Mouse (Mus musculus) spleen, adult 2 months (tissue): ENCODE data around the gene Plekhh2. TPM values are rescaled to one million over a fixed set of nuclear protein-coding genes. Genes with fewer than 3 reads are reported as not detected.

Experiments
- DNase-seq, 2 experiments: peaks; one replicate each; pipeline versions ENCODE4 v3.0.0 to v3.0.0-alpha.2; 2012 to 2021; ENCODE audit warnings: low spot score in 2 of 2, low read depth in 1 of 2
- H3K27ac ChIP-seq: fragments of 200-500 bp; 2 replicates; pipeline ENCODE4 v1.5.1; 2012; ENCODE audit warnings: low read length, inconsistent platforms; ENCODE audit not compliant: insufficient read depth
- H3K27me3 ChIP-seq: fragments of 200-500 bp; 2 replicates; pipeline ENCODE4 v1.6.1; 2012; ENCODE audit warnings: mild to moderate bottlenecking, moderate library complexity, low read length, inconsistent platforms; ENCODE audit not compliant: control insufficient read depth, insufficient read depth
- H3K36me3 ChIP-seq: fragments of 200-500 bp; 2 replicates; pipeline ENCODE4 v1.6.1; 2012; ENCODE audit warnings: mild to moderate bottlenecking, low read length, inconsistent platforms; ENCODE audit not compliant: control insufficient read depth, insufficient read depth
- H3K4me1 ChIP-seq: fragments of 200-500 bp; 2 replicates; pipeline ENCODE4 v1.6.1; 2011; ENCODE audit warnings: inconsistent platforms; ENCODE audit not compliant: control insufficient read depth, insufficient read depth, insufficient read length
- H3K4me3 ChIP-seq: fragments of 200-500 bp; 2 replicates; pipeline ENCODE4 v1.5.1; 2011; ENCODE audit warnings: mild to moderate bottlenecking, inconsistent platforms; ENCODE audit not compliant: insufficient read depth, insufficient read length; ENCODE audit errors: extremely low read depth
- CTCF ChIP-seq: fragments of 200-500 bp; IDR thresholded peaks from 2 replicates; pipeline ENCODE4 v1.5.1; 2011; ENCODE audit warnings: mild to moderate bottlenecking, inconsistent platforms; ENCODE audit not compliant: insufficient read depth, insufficient read length, insufficient replicate concordance; ENCODE audit errors: extremely low read depth
- POLR2A ChIP-seq: fragments of 200-500 bp; IDR thresholded peaks from 2 replicates; pipeline ENCODE4 v1.6.1; 2011; ENCODE audit warnings: low read depth, low read length, inconsistent platforms
- WGBS: fragments of 180-500 bp; shearing (Covaris S2); methylation state at CpG from one replicate; pipeline ENCODE4 v1.1.7; 2018; 5-methylcytosine and 5-hydroxymethylcytosine counted together
- polyA plus RNA-seq: library from polyadenylated mRNA; depleted of rRNA; stranded (reverse); fragments of >200 nt; gene quantifications from 2 replicates; pipeline ENCODE4 v1.2.3, GENCODE M21; 2012

The Plekhh2 gene
- polyA plus RNA-seq, 1 experiment, result 1.6 TPM

DNA sequence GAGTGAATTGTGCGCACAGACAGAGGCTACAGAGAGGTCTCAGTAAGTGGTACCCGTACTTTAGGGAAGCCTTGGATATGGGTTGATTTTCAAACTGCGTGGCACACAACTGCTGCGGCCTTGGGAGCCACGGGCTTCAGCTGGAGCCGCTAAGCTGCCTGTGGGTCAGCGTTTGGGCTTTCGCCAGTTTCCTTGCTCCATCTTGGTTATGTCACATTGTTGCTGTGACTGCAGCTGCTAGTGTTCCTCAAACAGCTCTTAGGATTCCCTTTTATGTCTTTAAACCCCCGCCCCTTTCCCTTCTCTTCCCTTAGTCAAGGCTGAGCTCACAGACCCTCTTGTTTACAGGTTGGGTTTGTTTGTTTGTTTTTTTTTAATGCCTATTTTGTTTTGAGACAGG, 61.6 kb downstream of the Plekhh2 start:
- no peak for DNase-seq
- Histone ChIP-seq H3K27me3 (peaks cover 1% of the 10 kb centered on the region; the same call in 1 of the 2 replicates), H3K4me3 (no peak overlapping the region), H3K4me1 (no peaks in the 10 kb centered on the region), H3K27ac (no peak overlapping the region), H3K36me3 (no peaks in the 10 kb centered on the region)
- 89% methylated on average over 9 of the region's 9 CpGs for WGBS
- TF ChIP-seq CTCF, result no peak
- TF ChIP-seq POLR2A, result no peak

DNA sequence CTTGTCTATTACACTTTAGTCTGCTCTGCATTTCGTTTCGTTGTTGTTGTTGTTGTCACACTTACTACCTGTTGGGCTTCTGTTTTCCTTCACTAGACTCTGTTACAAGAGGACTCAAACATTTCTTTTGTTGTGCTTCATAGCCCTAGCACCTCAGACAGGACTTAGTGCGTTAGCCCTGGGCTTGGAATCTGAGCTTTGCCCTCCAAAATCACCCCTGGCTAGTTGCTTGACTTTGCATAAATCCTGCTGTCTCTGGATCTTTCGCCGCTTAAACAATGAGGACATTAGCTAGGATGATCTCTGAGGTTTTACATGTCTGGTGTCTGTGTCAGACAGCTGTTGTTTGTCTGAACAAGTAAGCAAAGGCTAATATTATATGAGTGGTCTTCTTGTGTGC, 62.2 kb downstream of the Plekhh2 start:
- H3K27ac ChIP-seq, result no peak overlapping the region
- DNase-seq, result no peak
- WGBS, result 86% methylated on average over 5 of the region's 5 CpGs
- H3K4me3 ChIP-seq, result no peak overlapping the region
- no peaks in the 10 kb centered on the region for H3K36me3 ChIP-seq
- no peak for TF ChIP-seq POLR2A
- TF ChIP-seq CTCF, result no peak
- H3K27me3 ChIP-seq, result peaks cover 1% of the 10 kb centered on the region; the same call in 1 of the 2 replicates
- no peaks in the 10 kb centered on the region for H3K4me1 ChIP-seq

DNA sequence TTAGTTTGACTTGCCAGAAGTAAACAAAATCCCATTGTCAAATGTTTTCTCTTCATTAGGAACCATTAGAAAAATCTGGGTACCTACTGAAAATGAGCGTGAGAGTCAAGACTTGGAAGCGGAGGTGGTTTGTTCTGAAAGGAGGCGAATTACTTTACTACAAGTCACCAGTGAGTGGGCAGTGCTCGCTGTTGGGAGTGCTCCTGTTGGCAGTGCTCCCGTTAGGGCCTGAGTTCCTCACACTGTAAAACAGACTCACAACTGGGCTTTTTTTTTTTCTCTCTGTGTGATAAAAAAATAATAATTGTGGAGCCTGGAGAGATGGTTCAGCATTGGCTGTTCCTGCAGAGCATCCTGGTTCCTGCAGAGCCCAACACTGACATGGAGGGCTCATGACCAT, 63.4 kb downstream of the Plekhh2 start:
- no peak for TF ChIP-seq CTCF
- TF ChIP-seq POLR2A, result no peak
- no peaks in the 10 kb centered on the region for H3K36me3 ChIP-seq
- WGBS, result 88% methylated on average over 5 of the region's 5 CpGs

DNA sequence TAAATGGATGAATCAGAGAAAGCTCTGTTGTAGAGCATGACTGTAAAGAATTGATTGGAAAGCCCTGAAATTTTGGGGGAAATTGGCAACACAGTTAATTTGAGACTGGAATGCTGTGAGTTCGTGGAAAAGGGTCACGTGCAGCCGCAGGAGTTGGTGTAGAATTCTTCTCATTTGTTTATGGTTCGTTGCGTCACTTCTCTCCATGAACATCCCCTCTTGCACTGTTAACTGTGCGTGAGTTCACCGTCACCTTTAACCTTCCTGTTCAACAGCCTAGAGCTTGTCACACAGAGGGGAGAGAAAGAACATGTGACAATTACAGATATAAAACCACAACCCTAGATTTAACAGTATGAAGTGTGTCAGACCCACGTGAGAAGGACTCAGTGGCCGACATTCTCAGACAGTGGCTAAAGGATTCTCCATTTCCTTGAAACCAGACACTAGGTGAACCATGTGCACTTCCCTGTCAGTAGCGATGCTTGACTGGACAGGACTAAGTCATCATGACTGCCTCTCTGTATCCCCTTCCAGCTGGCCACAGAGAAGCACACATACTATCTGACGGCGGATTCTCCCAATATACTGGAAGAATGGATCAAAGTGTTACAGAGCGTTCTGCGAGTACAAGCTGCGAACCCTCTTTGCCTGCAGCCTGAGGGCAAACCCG, 65.1 kb downstream of the Plekhh2 start:
- Histone ChIP-seq H3K27ac (no peak overlapping the region), H3K27me3 (no peaks in the 10 kb centered on the region), H3K4me3 (no peak overlapping the region), H3K4me1 (no peaks in the 10 kb centered on the region), H3K36me3 (no peaks in the 10 kb centered on the region)
- no peak for TF ChIP-seq POLR2A
- no peak for TF ChIP-seq CTCF
- no peak for DNase-seq
- WGBS, result 78% methylated on average over 16 of the region's 16 CpGs

More for the DNA sequence above, 63.4 kb downstream of the Plekhh2 start:
- no peaks in the 10 kb centered on the region for H3K4me1 ChIP-seq
- H3K4me3 ChIP-seq, result no peak overlapping the region
- H3K27ac ChIP-seq, result no peak overlapping the region
- DNase-seq, result no peak
- H3K27me3 ChIP-seq, result peaks cover 1% of the 10 kb centered on the region; the same call in 1 of the 2 replicates

DNA sequence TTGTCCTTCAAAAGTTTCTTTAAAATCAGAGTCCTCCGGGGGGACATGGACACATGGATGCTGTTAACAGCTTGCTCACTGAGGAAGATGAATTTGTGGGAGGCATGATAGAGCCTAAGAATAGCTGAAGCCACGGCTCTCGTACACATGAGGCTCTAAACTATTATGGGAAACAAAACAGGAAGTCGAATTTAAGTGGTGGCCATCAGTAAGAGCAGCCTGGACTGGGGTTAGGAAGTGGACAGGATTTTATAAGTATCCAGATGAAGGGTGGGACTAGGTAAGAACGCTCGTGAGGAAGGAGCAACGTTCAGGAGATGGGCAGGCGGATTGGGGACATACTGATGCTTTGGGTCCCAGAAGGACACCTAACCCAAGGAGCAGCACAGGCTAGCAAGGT, 67.6 kb downstream of the Plekhh2 start:
- Histone ChIP-seq H3K27me3 (no peaks in the 10 kb centered on the region), H3K4me3 (no peak overlapping the region), H3K4me1 (no peaks in the 10 kb centered on the region), H3K27ac (no peak overlapping the region), H3K36me3 (no peaks in the 10 kb centered on the region)
- no peak for DNase-seq
- 41% methylated on average over 8 of the region's 8 CpGs for WGBS
- TF ChIP-seq CTCF (no peak), POLR2A (no peak)

DNA sequence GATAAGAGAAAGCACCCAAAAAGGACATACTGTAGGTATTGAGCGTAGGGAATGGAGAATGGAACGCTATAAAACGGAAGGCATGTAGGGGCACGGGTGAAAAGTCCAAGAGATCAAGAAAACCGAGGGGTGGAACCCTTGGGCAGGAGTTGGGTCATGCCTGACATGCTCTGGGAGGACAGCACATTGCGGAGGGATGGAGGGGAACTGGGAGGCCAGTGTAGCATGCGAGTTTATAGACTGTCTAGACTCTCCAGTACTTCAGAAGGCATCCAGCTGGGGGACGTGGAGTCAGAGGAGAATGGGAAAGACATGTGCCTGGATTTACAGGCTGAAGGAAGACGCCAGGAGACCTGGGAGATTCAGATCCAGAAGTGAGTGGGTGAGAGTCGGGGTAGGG, 68.1 kb downstream of the Plekhh2 start:
- no peaks in the 10 kb centered on the region for H3K36me3 ChIP-seq
- no peaks in the 10 kb centered on the region for H3K4me1 ChIP-seq
- TF ChIP-seq CTCF (no peak), POLR2A (no peak)
- WGBS, result 88% methylated on average over 10 of the region's 10 CpGs
- no peak overlapping the region for H3K27ac ChIP-seq
- no peak for DNase-seq
- no peaks in the 10 kb centered on the region for H3K27me3 ChIP-seq
- no peak overlapping the region for H3K4me3 ChIP-seq

DNA sequence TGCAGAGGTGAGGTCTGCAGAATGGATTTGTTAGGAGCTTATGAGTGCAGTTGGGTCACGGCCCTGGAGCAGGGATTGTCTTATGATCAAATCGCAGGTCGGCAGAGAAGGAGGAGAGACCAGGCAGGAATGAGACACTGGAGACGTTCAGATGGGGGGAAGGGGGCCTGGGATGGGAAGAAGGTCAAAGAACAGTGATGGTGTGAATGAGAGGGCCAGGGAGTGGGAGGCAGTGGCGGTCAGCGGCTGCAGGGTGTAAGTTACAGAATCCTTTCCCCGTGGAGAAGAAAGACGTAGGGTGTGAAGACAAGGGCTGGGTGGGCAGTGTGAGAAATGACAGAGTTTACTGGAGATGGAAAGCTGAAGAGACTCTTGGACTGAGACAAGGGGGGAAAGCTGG, 69.1 kb downstream of the Plekhh2 start:
- Histone ChIP-seq H3K27ac (no peak overlapping the region), H3K27me3 (no peaks in the 10 kb centered on the region), H3K36me3 (no peaks in the 10 kb centered on the region), H3K4me3 (no peak overlapping the region), H3K4me1 (no peaks in the 10 kb centered on the region)
- DNase-seq, result no peak
- TF ChIP-seq POLR2A (no peak), CTCF (no peak)
- WGBS, result 88% methylated on average over 8 of the region's 8 CpGs
